Mouse (Mus musculus) R1 (cell line): ENCODE data around the gene Rassf4.
A peak's percentile ranks its signal among the peaks of the same experiment; 100 is the strongest.

Source experiments
- DNase-seq: peaks from one replicate; pipeline ENCODE4 v3.0.0-alpha.2; 2018; ENCODE audit warnings: low read depth, low spot score

Rassf4 gene

GRCm38 (mm10) chr6:116671768-116672167 lies 2.0 kb downstream of the Rassf4 start:
- DNase-seq = no peak

GRCm38 (mm10) chr6:116671031-116671430 lies 2.7 kb downstream of the Rassf4 start:
- DNase-seq = peak; percentile 39

GRCm38 (mm10) chr6:116670144-116670543 lies 3.6 kb downstream of the Rassf4 start:
- DNase-seq = no peak

GRCm38 (mm10) chr6:116668682-116669470 lies 4.9 kb downstream of the Rassf4 start:
- DNase-seq = peak; percentile 90

- no peak for DNase-seq
These were observed 6.4 kb downstream of the Rassf4 start for GRCm38 (mm10) chr6:116667382-116667781.

- DNase-seq = no peak
These were observed 6.9 kb downstream of the Rassf4 start for GRCm38 (mm10) chr6:116666892-116667291.

GRCm38 (mm10) chr6:116666085-116666750 lies 7.5 kb downstream of the Rassf4 start:
- no peak for DNase-seq

- no peak for DNase-seq
These were observed 8.9 kb downstream of the Rassf4 start for GRCm38 (mm10) chr6:116664830-116665229.

- no peak for DNase-seq
These were observed 9.7 kb downstream of the Rassf4 start for GRCm38 (mm10) chr6:116664031-116664430.

GRCm38 (mm10) chr6:116663364-116663763 lies 10.4 kb downstream of the Rassf4 start:
- DNase-seq = no peak

- DNase-seq = peak; percentile 54
These were observed 19.9 kb downstream of the Rassf4 start for GRCm38 (mm10) chr6:116653684-116654454.

GRCm38 (mm10) chr6:116653191-116653590 lies 20.6 kb downstream of the Rassf4 start:
- no peak for DNase-seq

- no peak for DNase-seq
These were observed 22.2 kb downstream of the Rassf4 start for GRCm38 (mm10) chr6:116651437-116652118.

GRCm38 (mm10) chr6:116650406-116650805 lies 23.3 kb downstream of the Rassf4 start, which contains the start of gene Depp1:
Gene Depp1, plus strand, starts transcription at chr6:116650609.
- DNase-seq = no peak

DNA sequence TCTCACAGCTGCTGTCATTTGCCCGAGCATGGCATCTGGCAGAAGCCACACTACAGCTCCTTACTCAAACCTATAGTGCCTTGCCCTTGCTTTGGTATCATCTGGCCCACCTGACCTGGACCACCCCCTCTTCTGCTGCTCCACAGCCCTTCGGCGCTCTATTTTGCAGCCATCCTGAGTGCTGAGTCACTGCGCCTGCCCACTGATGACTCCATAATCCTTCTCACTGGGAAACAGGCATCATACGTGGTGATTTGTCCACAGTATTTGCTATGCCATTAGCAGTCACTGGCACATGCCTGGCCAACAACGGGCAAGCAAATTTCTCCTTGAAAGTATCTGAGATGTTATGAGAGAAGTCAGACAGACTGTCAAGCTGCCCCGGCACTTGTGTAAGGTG lies 23.9 kb downstream of the Rassf4 start:
- DNase-seq = no peak

GRCm38 (mm10) chr6:116647763-116648162 lies 26.0 kb downstream of the Rassf4 start:
- no peak for DNase-seq

GRCm38 (mm10) chr6:116644335-116644734 lies 29.4 kb downstream of the Rassf4 start:
- no peak for DNase-seq

GRCm38 (mm10) chr6:116643881-116644280 lies 29.9 kb downstream of the Rassf4 start:
- no peak for DNase-seq

- DNase-seq = no peak
These were observed 30.8 kb downstream of the Rassf4 start for GRCm38 (mm10) chr6:116642942-116643341.

DNA sequence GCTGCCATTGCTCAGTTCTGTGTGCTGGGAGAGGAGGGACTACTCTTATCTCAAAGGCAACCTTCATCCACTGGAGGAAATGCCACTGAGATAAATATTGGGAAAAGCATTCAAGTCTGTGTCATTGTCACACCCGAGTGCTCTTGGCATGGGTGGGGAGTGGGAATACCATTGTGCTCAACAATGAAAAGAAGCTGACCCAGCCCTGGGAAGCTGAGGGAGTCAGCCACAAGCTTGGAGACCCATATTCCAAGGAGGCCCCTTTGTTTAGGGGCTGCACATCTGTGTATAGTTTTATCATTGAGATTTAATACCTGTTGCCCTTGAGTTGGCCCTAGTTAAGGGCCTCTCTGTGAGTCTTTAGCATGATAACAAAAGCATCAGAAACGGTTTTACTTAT lies 34.1 kb downstream of the Rassf4 start:
- peak; percentile 72 for DNase-seq

- DNase-seq = no peak
These were observed 34.9 kb downstream of the Rassf4 start for GRCm38 (mm10) chr6:116638871-116639270.

- DNase-seq = no peak
These were observed 36.3 kb downstream of the Rassf4 start for GRCm38 (mm10) chr6:116637496-116637895.
